8 mouse cellular contexts compared by ENCODE assay signal in the genomic region with DNA sequence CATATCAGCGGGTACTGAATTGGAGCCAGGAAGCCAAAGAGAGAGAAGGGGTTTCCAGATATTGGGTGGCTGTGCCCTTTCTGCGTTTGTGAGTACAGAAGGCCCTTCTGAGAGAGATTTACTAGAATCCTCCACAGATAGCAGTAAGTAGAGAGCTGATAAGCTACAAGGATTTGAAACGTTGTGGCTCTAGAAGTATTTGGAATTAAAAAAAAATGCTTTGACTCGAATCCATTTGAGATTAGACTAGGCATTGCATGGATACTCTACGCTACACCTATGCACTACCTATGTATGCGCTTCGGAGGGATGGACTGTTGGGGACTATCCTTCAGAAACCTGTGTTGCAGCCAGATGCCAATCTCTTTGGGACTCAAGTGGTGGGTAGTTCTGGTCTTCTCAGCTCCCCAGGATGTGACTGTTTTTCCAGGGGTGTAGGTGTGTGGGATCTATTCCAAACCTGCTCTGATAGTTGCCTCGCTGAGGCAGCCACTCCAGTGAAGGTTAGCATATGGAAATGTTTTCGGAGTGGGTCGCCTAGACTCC. TPM values are rescaled to one million over a fixed set of nuclear protein-coding genes. Genes with fewer than 3 reads are reported as not detected.
A peak's percentile ranks its signal among the peaks of the same experiment; 100 is the strongest.
DNase-seq lines count a peak whose midpoint lies in the region; ATAC-seq and TF ChIP-seq lines count a peak whose summit lies in the region.

No protein-coding gene starts in this region.

- no peaks in the 10 kb centered on the region for H3K27me3 ChIP-seq in hindbrain, embryonic 16.5 days (replicated peaks; ENCODE audit: control insufficient read depth, insufficient read depth, low read length)
- no peaks in the 10 kb centered on the region for H3K27me3 ChIP-seq in midbrain, embryonic 11.5 days (ENCODE audit: control insufficient read depth, insufficient read depth, low read length)

- peak overlapping the region; percentile 85 for H3K4me2 ChIP-seq in hindbrain, embryonic 16.5 days (ENCODE audit: low read length)
- peak overlapping the region; percentile 96 for H3K4me2 ChIP-seq in midbrain, embryonic 11.5 days

- ATAC-seq in hindbrain, embryonic 16.5 days: peak; percentile 35; the same call in 1 of the 2 replicates
- 0 out of 2 replicates have a peak, but pooled peaks have one; percentile 12 for ATAC-seq in midbrain, embryonic 11.5 days (ENCODE audit: low FRiP score)
- no peak for ATAC-seq in CD4-positive, CD25-positive, alpha-beta regulatory T cell, adult 4 months

- peak overlapping the region; percentile 91 for H3K9ac ChIP-seq in hindbrain, embryonic 16.5 days (ENCODE audit: low read depth, low read length)
- H3K9ac ChIP-seq in midbrain, embryonic 11.5 days (ENCODE audit: low read length): peak overlapping the region; percentile 97

- WGBS in hindbrain, embryonic 16.5 days: 9% methylated on average over 10 of the region's 10 CpGs
- WGBS in midbrain, embryonic 11.5 days: 9% methylated on average over 10 of the region's 10 CpGs

- H3K4me3 ChIP-seq in gastrocnemius, adult 2 months: peak overlapping the region; percentile 52
- peak overlapping the region; percentile 74 for H3K4me3 ChIP-seq in hindbrain, embryonic 16.5 days (ENCODE audit: low read length)
- peak overlapping the region; percentile 75 for H3K4me3 ChIP-seq in midbrain, embryonic 11.5 days (ENCODE audit: low read depth, low read length)

- DNase-seq in gastrocnemius, adult 2 months: no peak
- DNase-seq in gastrocnemius, adult 8-10 months (ENCODE audit: low spot score in 2 of 2): no peak
- peak; percentile 5 for DNase-seq in embryo, embryonic 11 days
- peak; percentile 94 for DNase-seq in midbrain, embryonic 11.5 days (ENCODE audit: low spot score, missing footprints)
- DNase-seq in B cell, adult 2 months: no peak
- no peak for DNase-seq in thymus, postnatal 25 days

- no peaks in the 10 kb centered on the region for H3K9me3 ChIP-seq in hindbrain, embryonic 16.5 days (ENCODE audit: control insufficient read depth, low read length)
- H3K9me3 ChIP-seq in midbrain, embryonic 11.5 days (ENCODE audit: control insufficient read depth, low read length): no peaks in the 10 kb centered on the region

- no peak overlapping the region for H3K27ac ChIP-seq in gastrocnemius, adult 2 months
- peak overlapping the region; percentile 81 for H3K27ac ChIP-seq in hindbrain, embryonic 16.5 days (ENCODE audit: low read depth, low read length)
- H3K27ac ChIP-seq in midbrain, embryonic 11.5 days (ENCODE audit: low read depth, low read length): no peak overlapping the region; the same call in 1 of the 2 replicates

- no peak for TF ChIP-seq CTCF in gastrocnemius, adult 2 months (IDR thresholded peaks at IDR 0.05)

- H3K36me3 ChIP-seq in hindbrain, embryonic 16.5 days (ENCODE audit: control insufficient read depth, insufficient read depth, low read length): no peaks in the 10 kb centered on the region
- H3K36me3 ChIP-seq in midbrain, embryonic 11.5 days (ENCODE audit: control insufficient read depth, insufficient read depth, low read length): no peaks in the 10 kb centered on the region

- intact Hi-C loops in gastrocnemius, adult 2 months (cut with DNase I): no loop called here

- peaks cover 5% of the 10 kb centered on the region for H3K4me1 ChIP-seq in hindbrain, embryonic 16.5 days (ENCODE audit: control insufficient read depth, insufficient read depth, low read depth, low read length)
- H3K4me1 ChIP-seq in midbrain, embryonic 11.5 days (ENCODE audit: control insufficient read depth, insufficient read depth, low read length): peaks cover 9% of the 10 kb centered on the region

RNA-seq across cellular contexts. Expression of a gene that starts 1.8 kb away (rescaled TPM):
- total RNA-seq in gastrocnemius, adult 2 months (2021): under 1 TPM; 0.28 to 0.70 TPM
- under 1 TPM; 0.35 to 0.74 (median 0.40) TPM for total RNA-seq in gastrocnemius, adult 8-10 months (2022)
- polyA plus RNA-seq in hindbrain, embryonic 16.5 days (2015; fragmentation: Nextera tagmentation; extraction: Ambion mirVana): 62.3 and 63.7 TPM in 2 replicates
- polyA plus RNA-seq in midbrain, embryonic 11.5 days (2014; fragmentation: Nextera tagmentation; extraction: Ambion mirVana): 36.3 and 44.0 TPM in 2 replicates
- polyA plus RNA-seq in CD4-positive, CD25-positive, alpha-beta regulatory T cell, adult 4 months (2017; shearing (Covaris generic)): under 1 TPM in 1 of 2 experiments, not detected in 1; 0.43 TPM

Comparison
In these comparisons a context has a peak if more than half of its experiments do, and no peak if none do; other contexts are left out.
1. DNase-seq: peak in embryo, embryonic 11 days (single experiment) and midbrain, embryonic 11.5 days (single experiment); none in gastrocnemius, adult 2 months (single experiment), gastrocnemius, adult 8-10 months (0 of 2), B cell, adult 2 months (0 of 2) and thymus, postnatal 25 days (single experiment).
2. RNA of a gene that starts 1.8 kb away (polyA plus RNA-seq): 62.3 to 63.7 TPM in hindbrain, embryonic 16.5 days and 36.3 to 44.0 TPM in midbrain, embryonic 11.5 days; 0.43 TPM in CD4-positive, CD25-positive, alpha-beta regulatory T cell, adult 4 months; every median in the first group is over 10 times any median in the second.
3. Peak in every context shown above with its lines, with median percentiles within 50 percentile points of each other: H3K4me3 ChIP-seq.